Mouse (Mus musculus) testis, adult 2 months (tissue): ENCODE measurements at regions not wholly inside any gene's neighbourhood (a gene's known extent, or its start where the extent isn't known, plus 50 kb on each side); places are given as distances from the start of the nearest gene placed in this dataset.

Source experiments
- CTCF ChIP-seq: fragments of 200-500 bp; IDR thresholded peaks from 2 replicates; pipeline ENCODE4 v1.5.1; 2012; ENCODE audit warnings: low read depth, mild to moderate bottlenecking, inconsistent platforms, low read length, moderate library complexity; ENCODE audit not compliant: control insufficient read depth, insufficient read depth, insufficient replicate concordance
- POLR2A ChIP-seq: fragments of 200-500 bp; IDR thresholded peaks from 2 replicates; pipeline ENCODE4 v1.6.1; 2012; ENCODE audit warnings: low read depth, mild to moderate bottlenecking, inconsistent platforms, low read length, moderate library complexity; ENCODE audit not compliant: control insufficient read depth

GRCm38 (mm10) chr12:70707629-70708289 lies 117.6 kb upstream of the Frmd6 start:
- no peak for TF ChIP-seq POLR2A
- no peak for TF ChIP-seq CTCF
